In the genomic region with DNA sequence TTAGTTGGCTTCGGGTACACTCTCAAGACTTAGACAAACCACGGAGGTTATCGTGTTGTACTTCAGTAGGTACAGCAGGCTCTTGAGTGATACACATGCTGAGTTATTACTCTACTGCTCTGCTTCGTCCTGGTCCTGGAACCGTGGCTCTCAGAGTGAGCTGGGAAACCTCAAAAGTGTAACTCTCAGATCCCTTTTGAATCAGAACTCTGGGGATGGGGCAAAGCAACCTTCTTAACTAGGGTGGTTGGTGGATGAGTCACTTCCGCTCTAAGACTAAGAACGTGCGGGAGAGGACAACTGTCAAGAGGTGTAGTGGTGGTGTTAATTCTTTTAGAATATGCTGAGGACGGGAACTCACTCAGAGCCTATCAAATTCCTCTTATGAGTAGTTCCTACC, we compare ENCODE assay signal across 29 mouse cellular contexts.
A peak's percentile ranks its signal among the peaks of the same experiment; 100 is the strongest.
DNase-seq lines count a peak whose midpoint lies in the region; ATAC-seq and TF ChIP-seq lines count a peak whose summit lies in the region.
"Had no signal": no experiment of that assay in that cellular context is flagged by ENCODE, and none has a peak within 500 bp of the region (broad histone marks: within the 10 kb centered on the region; RNA-seq: fewer than 3 reads in every experiment).

No protein-coding gene starts in this region.

- H3K4me2 ChIP-seq in stomach, postnatal 0 days (replicated peaks; ENCODE audit: low read depth) = no peak overlapping the region
- H3K4me2 ChIP-seq in forebrain, embryonic 12.5 days = no peak overlapping the region
- H3K4me2 ChIP-seq: embryonic facial prominence, embryonic 13.5 days; heart, embryonic 11.5 days; hindbrain, embryonic 13.5 days had no signal

- TF ChIP-seq EP300 in stomach, postnatal 0 days (optimal IDR thresholded peaks at IDR 0.05) = no peak

- H3K4me1 ChIP-seq in stomach, postnatal 0 days (replicated peaks; ENCODE audit: control insufficient read depth, insufficient read depth) = no peaks in the 10 kb centered on the region
- peaks cover 6% of the 10 kb centered on the region; the same call in 1 of the 2 replicates for H3K4me1 ChIP-seq in forebrain, embryonic 12.5 days

- H3K36me3 ChIP-seq in stomach, postnatal 0 days (ENCODE audit: control insufficient read depth, insufficient read depth, low read length) = no peaks in the 10 kb centered on the region
- no peaks in the 10 kb centered on the region for H3K36me3 ChIP-seq in forebrain, embryonic 12.5 days (replicated peaks)
- H3K36me3 ChIP-seq: embryonic facial prominence, embryonic 10.5 days; embryonic facial prominence, embryonic 13.5 days; forebrain, embryonic 10.5 days; G1E; hindbrain, embryonic 13.5 days had no signal

- no peak for TF ChIP-seq CTCF in layer of hippocampus, adult 2 months (conservative IDR thresholded peaks at IDR 0.05)
- no peak for TF ChIP-seq CTCF in stomach, postnatal 0 days (IDR thresholded peaks at IDR 0.05; ENCODE audit: low read depth)

- no peak overlapping the region for H3K4me3 ChIP-seq in layer of hippocampus, adult 2 months
- no peak overlapping the region for H3K4me3 ChIP-seq in stomach, postnatal 0 days (ENCODE audit: low read depth, low read length)
- no peak overlapping the region for H3K4me3 ChIP-seq in forebrain, embryonic 12.5 days (replicated peaks)
- H3K4me3 ChIP-seq: embryonic facial prominence, embryonic 10.5 days; embryonic facial prominence, embryonic 13.5 days; erythroblast, embryonic 14.5 days; forebrain, embryonic 10.5 days; gastrocnemius, adult 2 months; hindbrain, embryonic 13.5 days had no signal

- peak; percentile 78 for ATAC-seq in CD4-positive, CD25-positive, alpha-beta regulatory T cell, adult 4 months
- ATAC-seq in inflammation-experienced regulatory T-cells, adult 6 months = peak; percentile 69
- ATAC-seq in stomach, postnatal 0 days (ENCODE audit: low FRiP score, low TSS enrichment) = no peak
- ATAC-seq in forebrain, embryonic 12.5 days (ENCODE audit: low FRiP score) = no peak
- ATAC-seq: forebrain, embryonic 14.5 days; forebrain, postnatal 0 days; hindbrain, embryonic 16.5 days; intestine, postnatal 0 days; Patski had no signal

- no peak overlapping the region for H3K27ac ChIP-seq in layer of hippocampus, adult 2 months
- H3K27ac ChIP-seq in stomach, postnatal 0 days (replicated peaks) = no peak overlapping the region
- no peak overlapping the region for H3K27ac ChIP-seq in forebrain, embryonic 12.5 days
- H3K27ac ChIP-seq: embryonic facial prominence, embryonic 10.5 days; embryonic facial prominence, embryonic 13.5 days; forebrain, embryonic 10.5 days; gastrocnemius, adult 2 months; hindbrain, embryonic 13.5 days had no signal

- no peak overlapping the region for H3K9ac ChIP-seq in stomach, postnatal 0 days (ENCODE audit: low read length)
- no peak overlapping the region for H3K9ac ChIP-seq in forebrain, embryonic 12.5 days
- H3K9ac ChIP-seq: embryonic facial prominence, embryonic 13.5 days; forebrain, postnatal 0 days; hindbrain, embryonic 13.5 days had no signal

- no peaks in the 10 kb centered on the region for H3K27me3 ChIP-seq in stomach, postnatal 0 days (ENCODE audit: control insufficient read depth, insufficient read depth, low read length)
- H3K27me3 ChIP-seq in forebrain, embryonic 12.5 days = no peaks in the 10 kb centered on the region
- H3K27me3 ChIP-seq: embryonic facial prominence, embryonic 13.5 days; hindbrain, embryonic 13.5 days; Patski had no signal

- peak; percentile 42 for DNase-seq in CD4-positive helper T cell, adult 2 months (ENCODE audit: low read depth, low spot score)
- DNase-seq in brain, adult 2 months (ENCODE audit: low read depth, low spot score) = peak; percentile 21
- no peak for DNase-seq in layer of hippocampus, adult 2 months (ENCODE audit: low spot score in 2 of 2)
- no peak for DNase-seq in stomach, postnatal 0 days (ENCODE audit: low spot score)
- DNase-seq in urinary bladder, postnatal 4 days (ENCODE audit: low spot score in 2 of 2) = no peak
- DNase-seq: adrenal gland, adult 2 months; adrenal gland, postnatal 25 days; cerebellum, adult 2 months; cerebellum, adult 9-11 months; cerebellum, postnatal 25 days; embryo, embryonic 11 days; forebrain, postnatal 0 days; gastrocnemius, adult 2 months; gastrocnemius, postnatal 14 days; kidney, adult 2 months had no signal

- WGBS in stomach, postnatal 0 days = 83% methylated on average over 9 of the region's 9 CpGs
- WGBS in forebrain, embryonic 12.5 days = 91% methylated on average over 9 of the region's 9 CpGs

- H3K9me3 ChIP-seq in stomach, postnatal 0 days (ENCODE audit: control insufficient read depth, low read length) = no peaks in the 10 kb centered on the region
- no peaks in the 10 kb centered on the region for H3K9me3 ChIP-seq in forebrain, embryonic 12.5 days
- H3K9me3 ChIP-seq: embryonic facial prominence, embryonic 10.5 days; embryonic facial prominence, embryonic 13.5 days; forebrain, embryonic 10.5 days; hindbrain, embryonic 13.5 days had no signal

Comparison
In these comparisons a context has a peak if more than half of its experiments do, and no peak if none do; other contexts are left out.
1. DNase-seq: peak in CD4-positive helper T cell, adult 2 months (single experiment) and brain, adult 2 months (single experiment); none in layer of hippocampus, adult 2 months (0 of 2), stomach, postnatal 0 days (single experiment) and urinary bladder, postnatal 4 days (0 of 2).
2. ATAC-seq: peak in CD4-positive, CD25-positive, alpha-beta regulatory T cell, adult 4 months (single experiment) and inflammation-experienced regulatory T-cells, adult 6 months (single experiment); none in stomach, postnatal 0 days (single experiment) and forebrain, embryonic 12.5 days (single experiment).